Mouse (Mus musculus) G1E-ER4 (cell line): Measurements from ENCODE around the gene 1700021F07Rik. TPM values are rescaled to one million over a fixed set of nuclear protein-coding genes. Genes with fewer than 3 reads are reported as not detected.

ENCODE experiments used
- GATA1 ChIP-seq: IDR thresholded peaks from one replicate; pipeline ENCODE4 v1.8.0; 2012; ENCODE audit warnings: low read length, inconsistent platforms
- polyA plus RNA-seq: library from polyadenylated mRNA; stranded (reverse); fragments of >175 nt; gene quantifications from 2 replicates; pipeline ENCODE4 v1.2.3, GENCODE M21; 2012

Gene 1700021F07Rik
- polyA plus RNA-seq, 1 experiment = not detected

DNA sequence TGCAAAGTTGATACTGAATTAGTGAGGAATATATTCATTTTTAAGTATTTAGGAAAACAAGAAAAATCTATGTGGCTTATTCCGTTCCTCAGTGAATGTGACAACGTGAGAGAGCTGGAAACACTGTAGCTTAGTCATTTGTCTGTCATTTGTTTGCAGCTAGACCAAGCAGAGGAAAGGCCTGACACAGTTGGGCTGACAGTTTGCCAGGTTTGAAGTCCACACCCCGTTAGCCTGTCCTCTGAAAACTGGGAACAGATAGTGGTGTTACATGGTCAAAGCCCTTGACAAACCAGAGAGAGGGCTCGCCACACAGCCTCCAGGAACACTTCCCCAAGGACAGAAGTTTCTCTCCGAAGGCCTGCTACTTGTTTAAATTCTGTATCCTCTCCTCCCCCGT lies 28.3 kb downstream of the 1700021F07Rik start:
- no peak for TF ChIP-seq GATA1

GRCm38 (mm10) chr2:173553863-173554262 lies 31.5 kb downstream of the 1700021F07Rik start:
- TF ChIP-seq GATA1 = no peak

GRCm38 (mm10) chr2:173558754-173559396 lies 36.5 kb downstream of the 1700021F07Rik start:
- TF ChIP-seq GATA1 = no peak

GRCm38 (mm10) chr2:173561851-173562442 lies 39.6 kb downstream of the 1700021F07Rik start:
- TF ChIP-seq GATA1 = no peak

- no peak for TF ChIP-seq GATA1
Observed at GRCm38 (mm10) chr2:173563336-173563735, 41.0 kb downstream of the 1700021F07Rik start.

GRCm38 (mm10) chr2:173564179-173564578 lies 41.8 kb downstream of the 1700021F07Rik start:
- TF ChIP-seq GATA1 = no peak

Other genes starting within 250 kb of the 1700021F07Rik start
- not detected in 2 replicates for gene Pmepa1, start 246.1 kb upstream of the 1700021F07Rik start, polyA plus RNA-seq
- gene Ankrd60, start 55.8 kb downstream of the 1700021F07Rik start, polyA plus RNA-seq = not detected in 2 replicates
- 19.0 and 28.5 TPM in 2 replicates for gene Rab22a, start 137.2 kb downstream of the 1700021F07Rik start, polyA plus RNA-seq
- gene 1700010B08Rik, start 196.8 kb downstream of the 1700021F07Rik start, polyA plus RNA-seq = not detected in 2 replicates
- 19.5 and 25.3 TPM in 2 replicates for gene Vapb, start 214.9 kb downstream of the 1700021F07Rik start, polyA plus RNA-seq